Mouse (Mus musculus) inflammation-experienced regulatory T-cells, adult 6 months (primary cell): ENCODE measurements around the gene E2f6. TPM values are rescaled to one million over a fixed set of nuclear protein-coding genes. Genes with fewer than 3 reads are reported as not detected.

Source experiments
- ATAC-seq: one replicate; pipeline ENCODE4 v1.8.0; 2017
- polyA plus RNA-seq, 3 experiments: library from polyadenylated mRNA; unstranded; fragments of 100-300 nt; shearing (Covaris generic); gene quantifications; one replicate each; pipeline ENCODE4 v1.2.1; 2017

E2f6 gene
- polyA plus RNA-seq, 3 experiments from 2014 or later, result 3.0 to 5.1 (median 5.0) TPM

DNA sequence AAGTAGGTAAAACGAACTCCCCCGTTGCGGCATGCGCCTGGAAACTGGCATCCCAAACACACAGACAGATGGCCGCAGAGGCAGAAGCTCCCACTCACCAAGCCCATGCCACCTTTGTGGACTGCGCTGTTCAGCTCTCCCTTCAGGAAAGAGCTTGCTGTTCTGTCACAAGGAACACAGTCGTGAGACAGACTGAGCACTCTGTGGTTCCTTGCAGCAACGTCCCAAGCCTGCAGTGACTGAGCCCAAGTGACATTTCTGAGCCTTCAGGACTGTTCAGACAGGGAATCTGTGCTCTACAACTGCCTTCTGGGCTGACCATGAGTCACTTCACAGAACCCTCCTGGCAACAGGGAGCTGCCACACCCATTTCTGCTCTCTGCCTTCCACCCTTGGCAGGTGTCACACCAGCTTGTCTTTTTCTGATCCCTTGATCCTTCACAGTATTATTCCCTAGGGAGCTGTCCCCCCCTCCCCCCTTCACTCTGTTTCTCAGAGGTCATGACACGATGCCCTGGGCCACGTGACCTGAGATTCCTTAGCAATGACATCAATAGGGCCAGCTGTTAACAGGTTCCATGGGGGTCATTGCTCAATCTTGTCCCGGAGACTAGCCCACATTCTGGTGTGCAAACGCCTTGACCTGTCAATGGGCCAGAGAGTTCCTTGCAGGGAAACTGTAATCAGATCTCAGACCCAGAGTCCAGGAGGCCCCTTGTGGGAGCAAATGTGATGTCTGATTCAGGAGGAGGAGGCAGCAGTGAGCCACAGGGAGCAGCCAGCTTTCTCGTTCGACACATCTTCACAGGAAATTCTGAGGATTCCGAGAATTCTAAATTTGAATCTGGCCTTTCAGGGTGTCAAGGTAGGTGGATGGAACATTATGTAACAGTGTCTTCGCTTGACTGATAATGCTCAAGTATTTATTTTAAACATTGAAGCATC is 39.9 kb downstream of the E2f6 start:
- ATAC-seq, result no peak

- ATAC-seq, result no peak
Observed at GRCm38 (mm10) chr12:16853431-16854165, 42.8 kb downstream of the E2f6 start.

- ATAC-seq, result no peak
Observed at GRCm38 (mm10) chr12:16855632-16856305, 45.0 kb downstream of the E2f6 start.

DNA sequence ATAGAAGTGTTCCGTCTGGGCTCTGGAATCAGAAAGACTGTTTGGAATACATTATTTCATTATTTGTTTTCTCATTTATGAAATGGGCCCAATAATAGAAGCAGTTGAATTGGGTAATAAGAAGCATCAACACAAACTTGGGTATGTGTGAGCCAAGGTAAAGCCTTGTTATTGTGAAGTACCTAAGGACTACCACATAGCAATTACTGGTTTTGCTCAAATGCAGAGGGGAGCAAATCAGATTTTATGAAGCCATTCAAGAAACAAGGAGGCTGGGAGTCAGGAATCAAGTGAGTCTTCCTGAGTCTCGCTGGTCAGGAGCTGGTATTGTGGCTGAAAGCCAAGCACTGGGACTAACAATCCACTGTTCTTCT is 45.5 kb downstream of the E2f6 start:
- no peak for ATAC-seq

DNA sequence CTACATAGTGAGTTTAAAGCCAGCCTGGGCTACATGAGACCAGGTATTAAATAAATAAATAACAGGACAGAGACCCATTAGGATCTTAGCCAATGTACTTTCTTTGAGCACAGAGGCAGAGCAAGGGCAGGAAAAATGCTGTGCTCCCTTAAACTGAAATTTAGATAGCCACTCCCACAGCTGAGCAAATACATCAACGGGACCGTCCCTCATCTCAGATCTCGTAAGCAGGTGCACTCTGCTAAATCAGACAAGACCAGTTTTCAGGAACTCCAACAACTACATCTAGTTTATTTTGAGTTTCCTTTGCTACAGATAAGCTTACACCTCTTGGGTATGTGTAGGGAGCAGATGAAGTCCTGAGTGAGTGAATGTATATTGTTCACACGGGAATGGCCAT is 47.3 kb downstream of the E2f6 start:
- ATAC-seq, result peak; percentile 70

- ATAC-seq, result no peak
Observed at GRCm38 (mm10) chr12:16859781-16860180, 49.0 kb downstream of the E2f6 start.

DNA sequence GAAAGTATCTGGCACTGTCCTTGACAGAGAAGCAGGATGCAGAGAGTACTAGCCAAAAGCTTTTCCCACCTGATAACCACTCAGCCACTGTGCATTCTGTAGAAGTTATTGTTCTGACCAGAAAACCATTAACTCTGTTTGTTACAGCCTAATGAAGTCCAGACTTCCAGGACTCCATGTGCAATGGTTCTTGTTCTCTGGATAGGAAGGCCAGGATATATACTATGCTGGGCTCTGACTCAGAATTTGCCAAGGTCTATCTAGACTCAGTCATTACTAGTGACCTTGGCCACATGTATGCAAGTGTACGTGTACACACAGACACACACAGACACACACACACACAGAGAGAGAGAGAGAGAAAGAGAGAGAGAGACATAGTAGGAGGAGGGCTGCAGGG is 49.8 kb downstream of the E2f6 start:
- ATAC-seq, result no peak

DNA sequence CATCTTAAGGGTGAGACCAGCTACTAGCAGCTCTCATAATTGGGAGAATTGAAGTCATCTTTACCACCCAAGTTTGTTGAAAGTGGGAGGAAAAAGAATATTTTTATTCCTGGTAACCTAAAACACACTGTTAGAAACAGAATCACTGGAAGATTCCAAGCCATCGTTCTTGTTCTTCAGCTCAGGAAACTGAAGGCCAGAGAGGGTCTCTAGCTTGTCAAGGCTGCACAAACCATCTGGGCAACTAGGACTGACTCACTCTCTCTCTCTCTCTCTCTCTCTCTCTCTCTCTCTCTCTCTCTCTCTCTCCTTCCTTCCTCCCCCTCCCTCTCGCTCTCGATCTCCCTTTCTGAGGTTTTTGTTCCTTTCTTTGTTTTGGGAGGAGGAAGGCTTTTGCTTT is 50.2 kb downstream of the E2f6 start:
- no peak for ATAC-seq

DNA sequence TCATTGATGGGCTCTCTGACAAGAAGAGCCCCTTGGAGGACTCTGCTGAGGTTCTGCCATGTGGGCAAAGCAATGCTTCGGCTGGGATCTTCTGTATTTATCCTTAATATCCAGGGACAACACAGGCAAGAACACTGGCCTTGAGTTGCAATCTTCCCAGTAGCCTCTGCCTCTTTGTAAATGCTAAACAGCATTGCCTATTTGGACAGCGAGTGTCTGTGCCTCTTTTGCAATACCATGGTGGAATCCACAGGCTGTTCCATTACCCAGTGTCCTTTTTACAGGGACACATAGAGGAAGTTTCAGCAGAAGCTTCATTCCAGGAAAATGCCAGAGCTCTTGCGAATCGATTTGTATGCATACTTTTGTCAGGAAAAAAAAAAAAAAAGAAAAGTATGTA is 53.7 kb downstream of the E2f6 start:
- no peak for ATAC-seq

DNA sequence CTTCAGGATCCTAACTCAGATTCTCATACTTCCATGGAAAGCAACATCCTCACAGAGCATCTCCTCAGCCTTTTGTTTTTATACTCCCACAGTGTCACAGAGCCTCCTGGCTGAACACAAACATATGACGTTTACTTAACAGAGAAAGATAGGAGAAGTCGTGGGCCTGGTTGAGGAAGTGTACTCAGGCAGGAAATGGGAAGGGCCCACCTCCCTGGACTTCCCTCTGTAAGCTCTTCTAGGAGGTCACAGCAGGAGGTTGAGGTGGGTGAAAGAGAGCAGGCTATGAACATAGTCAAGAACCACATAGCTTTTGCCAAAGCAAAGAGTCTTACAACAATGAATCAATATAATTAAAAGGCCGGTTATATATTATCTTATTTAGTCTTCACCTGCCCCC is 55.1 kb downstream of the E2f6 start:
- no peak for ATAC-seq

GRCm38 (mm10) chr12:16866460-16866859 is 55.7 kb downstream of the E2f6 start:
- ATAC-seq, result no peak

- no peak for ATAC-seq
Observed at GRCm38 (mm10) chr12:16867306-16867705, 56.5 kb downstream of the E2f6 start.

GRCm38 (mm10) chr12:16868618-16869017 is 57.9 kb downstream of the E2f6 start:
- no peak for ATAC-seq

GRCm38 (mm10) chr12:16869091-16869778 is 58.5 kb downstream of the E2f6 start:
- ATAC-seq, result no peak

DNA sequence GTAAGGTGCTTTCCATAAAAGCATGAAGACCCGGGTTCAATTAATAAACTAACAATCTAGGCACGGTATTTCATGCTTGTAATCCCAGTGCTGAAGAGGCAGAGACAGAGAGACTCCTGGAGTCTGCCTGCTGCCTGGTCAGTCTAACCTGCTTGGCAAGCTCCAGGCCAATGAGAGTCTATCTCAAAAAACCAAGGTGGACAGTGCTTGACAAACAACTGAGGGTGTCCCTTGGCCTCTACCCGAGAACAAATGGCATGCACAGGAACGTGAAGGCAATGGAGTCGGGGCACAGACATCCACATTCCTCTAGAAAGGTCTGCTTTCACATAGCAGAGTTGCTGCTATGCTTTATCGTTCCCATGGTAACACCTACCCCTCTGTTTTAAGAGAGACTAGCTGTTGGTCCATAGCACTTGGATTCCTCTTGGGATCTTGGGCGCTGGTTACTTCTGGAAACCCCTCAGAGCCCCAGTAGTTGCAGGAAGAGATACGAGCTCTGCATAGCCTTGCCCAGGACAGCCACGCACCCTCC is 59.2 kb downstream of the E2f6 start:
- no peak for ATAC-seq

GRCm38 (mm10) chr12:16870405-16871068 is 59.8 kb downstream of the E2f6 start:
- ATAC-seq, result no peak

- no peak for ATAC-seq
Observed at GRCm38 (mm10) chr12:16872006-16872405, 61.2 kb downstream of the E2f6 start.

DNA sequence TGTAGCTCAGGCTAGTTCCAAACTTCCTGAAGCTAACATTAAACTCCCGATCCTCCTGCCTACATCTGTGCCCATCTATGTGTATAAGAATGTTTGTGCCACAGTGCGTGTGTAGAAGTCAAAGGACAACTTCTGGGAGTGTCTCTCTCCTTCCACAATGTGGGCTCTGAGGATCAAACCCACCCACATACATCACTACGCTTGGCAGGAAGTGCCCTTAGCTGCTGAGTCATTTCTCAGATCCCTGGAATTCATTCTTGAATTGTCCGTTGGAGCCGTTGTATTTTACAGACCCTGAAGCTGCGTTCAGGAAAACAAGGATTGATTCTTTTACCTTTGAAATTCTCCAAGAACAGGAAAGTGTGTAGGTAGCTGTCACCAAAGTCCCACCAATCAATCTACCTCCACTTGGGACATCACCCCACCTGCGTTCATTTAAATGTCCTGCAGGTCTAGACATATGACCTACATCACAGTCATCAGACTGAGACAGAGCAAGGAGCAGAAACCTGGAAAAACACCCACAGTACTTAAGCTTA is 62.2 kb downstream of the E2f6 start:
- ATAC-seq, result no peak

DNA sequence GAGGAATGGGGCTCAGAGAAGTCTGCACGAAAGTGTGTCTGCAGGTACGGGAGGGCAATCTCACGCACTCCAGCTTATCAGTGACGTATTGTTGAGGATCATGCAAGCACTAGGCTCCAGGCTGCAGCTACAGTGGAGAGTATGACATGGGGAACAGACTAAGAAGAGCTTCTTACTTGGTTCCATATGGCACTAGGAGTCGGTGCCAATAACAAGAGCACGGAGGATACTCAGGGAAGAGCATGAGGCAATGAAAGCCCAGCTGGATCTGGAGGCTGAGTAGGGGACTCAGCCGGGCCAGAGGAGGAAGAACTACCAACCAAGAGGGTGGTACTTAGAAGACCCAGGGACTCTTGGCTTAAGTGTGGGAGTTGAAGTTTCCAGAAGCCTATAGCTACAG is 62.8 kb downstream of the E2f6 start:
- no peak for ATAC-seq

DNA sequence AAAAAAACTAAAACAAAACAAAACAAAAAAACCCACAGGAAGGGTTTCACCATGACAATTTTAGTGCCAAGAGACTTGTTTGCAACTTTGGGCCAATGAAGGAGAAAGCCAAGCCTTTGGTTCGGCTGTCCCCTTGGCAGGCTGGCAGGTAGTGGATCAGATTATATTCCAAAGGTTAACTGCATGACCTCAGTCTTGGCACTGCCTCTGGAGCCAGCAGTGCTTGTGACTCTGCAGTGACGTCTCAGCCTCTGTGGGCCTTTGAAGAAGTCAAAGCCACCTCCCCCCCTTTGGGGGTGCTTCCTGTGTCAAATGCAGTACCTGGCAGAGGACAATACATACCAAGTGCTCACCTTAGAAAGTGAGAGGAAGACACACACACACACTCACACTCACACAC is 63.3 kb downstream of the E2f6 start:
- ATAC-seq, result peak; percentile 96

DNA sequence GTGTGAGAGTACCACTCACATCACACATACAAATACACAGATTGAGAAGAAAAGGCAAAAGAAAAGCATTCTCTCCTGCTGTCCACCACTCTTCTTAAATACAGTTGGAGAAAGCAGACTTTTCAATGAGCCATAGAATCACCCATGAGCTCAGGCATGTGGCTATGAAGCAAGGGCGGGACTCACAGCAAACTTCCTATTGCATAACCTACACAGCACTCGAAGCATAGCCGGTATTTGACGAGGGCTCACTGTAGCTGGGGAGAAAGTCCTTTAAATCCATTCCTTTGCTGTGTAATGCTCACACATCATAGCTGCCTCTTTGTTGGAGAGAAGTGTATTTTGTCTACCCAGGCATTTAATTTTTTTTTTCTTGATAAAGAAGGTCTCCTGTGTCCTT is 64.5 kb downstream of the E2f6 start:
- ATAC-seq, result no peak

DNA sequence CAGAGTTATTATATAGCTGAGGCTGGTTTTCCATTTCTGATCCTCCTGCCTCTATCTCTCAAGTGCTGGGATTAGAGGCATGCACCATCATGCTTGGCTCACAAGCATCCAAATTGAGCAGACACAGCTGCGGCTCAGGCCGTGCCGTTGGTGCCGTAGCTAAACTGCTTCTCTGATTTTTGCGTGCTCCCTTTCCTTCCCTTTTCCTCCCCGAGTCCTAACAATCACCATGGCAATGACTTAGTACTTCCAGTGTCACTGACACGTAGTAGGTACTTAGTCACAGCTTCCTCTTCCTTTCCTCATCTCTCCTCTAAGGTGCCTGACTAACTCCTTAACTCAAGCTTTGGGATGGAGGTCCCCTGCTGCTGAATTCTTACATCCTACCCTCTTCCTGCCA is 64.9 kb downstream of the E2f6 start:
- no peak for ATAC-seq
